Mouse (Mus musculus) bone marrow macrophage, adult 2 months (primary cell): ENCODE data around the gene Gripap1.

ENCODE experiments used
- CTCF ChIP-seq: IDR thresholded peaks from 2 replicates; pipeline ENCODE4 v1.5.1; 2012; ENCODE audit warnings: low read depth, mild to moderate bottlenecking, low read length, moderate library complexity
- POLR2A ChIP-seq: IDR thresholded peaks from 2 replicates; pipeline ENCODE4 v1.6.1; 2012; ENCODE audit warnings: mild to moderate bottlenecking, low read depth, low read length, borderline replicate concordance

DNA sequence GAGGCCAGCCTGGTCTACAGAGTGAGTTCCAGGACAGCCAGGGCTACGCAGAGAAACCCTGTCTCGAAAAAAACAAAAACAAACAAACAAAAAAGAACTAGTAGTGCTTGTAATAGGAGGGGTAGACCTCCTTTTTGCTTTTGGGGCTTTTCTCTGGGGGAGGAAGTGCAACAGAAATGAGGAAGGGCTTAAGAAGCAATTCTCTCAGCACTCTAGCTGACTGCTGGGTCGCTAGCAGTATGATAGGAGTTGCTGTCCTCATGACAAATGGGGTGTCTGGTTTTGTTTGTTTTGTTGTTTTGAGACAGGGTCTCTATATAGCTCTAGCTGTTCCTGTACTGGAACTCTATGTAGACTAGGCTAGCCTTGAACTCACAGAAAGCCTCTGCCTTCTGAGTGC lies 75.0 kb downstream of the Gripap1 start:
- TF ChIP-seq CTCF (no peak), POLR2A (no peak)
